Mouse (Mus musculus) embryonic facial prominence, embryonic 10.5 days (tissue): ENCODE measurements at regions not wholly inside any gene's neighbourhood (a gene's known extent, or its start where the extent isn't known, plus 50 kb on each side); places are given as distances from the start of the nearest gene placed in this dataset.

ENCODE experiments used
- DNase-seq: peaks from one replicate; pipeline ENCODE4 v3.0.0-alpha.2; 2017; ENCODE audit warnings: low spot score
- H3K27ac ChIP-seq: fragments of 300-500 bp; sonication (generic); replicated peaks from 2 replicates; pipeline ENCODE4 v1.5.1; 2016; ENCODE audit warnings: mild to moderate bottlenecking
- H3K27me3 ChIP-seq: fragments of 300-500 bp; sonication (generic); replicated peaks from 2 replicates; pipeline ENCODE4 v1.6.1; 2016; ENCODE audit warnings: low read depth, mild to moderate bottlenecking; ENCODE audit not compliant: poor library complexity, severe bottlenecking
- H3K36me3 ChIP-seq: fragments of 300-500 bp; sonication (generic); replicated peaks from 2 replicates; pipeline ENCODE4 v1.6.1; 2016; ENCODE audit warnings: mild to moderate bottlenecking, moderate library complexity
- H3K4me1 ChIP-seq: fragments of 300-500 bp; sonication (generic); 2 replicates; pipeline ENCODE4 v1.6.1; 2016
- H3K4me3 ChIP-seq: fragments of 300-500 bp; sonication (generic); 2 replicates; pipeline ENCODE4 v1.5.1; 2016; ENCODE audit warnings: mild to moderate bottlenecking, moderate library complexity
- H3K9me3 ChIP-seq: fragments of 300-500 bp; sonication (generic); 2 replicates; pipeline ENCODE4 v1.6.1; 2016; ENCODE audit warnings: mild to moderate bottlenecking
- WGBS: fragments of 180-500 bp; shearing (Covaris S2); methylation state at CpG from one replicate; pipeline ENCODE4 v1.1.7; 2016; 5-methylcytosine and 5-hydroxymethylcytosine counted together

DNA sequence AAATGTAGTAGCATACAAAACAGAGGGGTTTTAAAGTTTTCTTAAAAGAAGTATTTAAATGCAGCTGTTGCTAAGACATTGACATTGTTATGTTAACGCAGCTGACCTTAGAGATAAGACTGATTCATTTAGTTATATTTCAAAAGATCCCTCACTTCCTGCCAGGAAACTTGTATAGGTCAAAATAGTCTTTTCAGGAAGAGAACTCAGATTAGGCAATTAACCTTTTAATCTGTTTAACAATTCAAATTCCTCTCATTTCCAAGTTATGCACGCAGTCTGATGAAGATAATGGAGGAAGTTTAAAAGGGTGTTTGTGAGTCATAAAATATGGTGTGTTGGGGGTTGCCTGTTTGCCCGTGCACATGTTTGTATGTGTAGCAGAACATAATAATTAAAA, 448.5 kb downstream of the Tmtc2 start:
- no peak overlapping the region for H3K4me3 ChIP-seq
- H3K36me3 ChIP-seq = no peaks in the 10 kb centered on the region
- H3K4me1 ChIP-seq = no peaks in the 10 kb centered on the region
- H3K9me3 ChIP-seq = no peaks in the 10 kb centered on the region
- H3K27ac ChIP-seq = no peak overlapping the region
- no peak for DNase-seq
- 54% methylated on average over 3 of the region's 3 CpGs for WGBS
- no peaks in the 10 kb centered on the region for H3K27me3 ChIP-seq

DNA sequence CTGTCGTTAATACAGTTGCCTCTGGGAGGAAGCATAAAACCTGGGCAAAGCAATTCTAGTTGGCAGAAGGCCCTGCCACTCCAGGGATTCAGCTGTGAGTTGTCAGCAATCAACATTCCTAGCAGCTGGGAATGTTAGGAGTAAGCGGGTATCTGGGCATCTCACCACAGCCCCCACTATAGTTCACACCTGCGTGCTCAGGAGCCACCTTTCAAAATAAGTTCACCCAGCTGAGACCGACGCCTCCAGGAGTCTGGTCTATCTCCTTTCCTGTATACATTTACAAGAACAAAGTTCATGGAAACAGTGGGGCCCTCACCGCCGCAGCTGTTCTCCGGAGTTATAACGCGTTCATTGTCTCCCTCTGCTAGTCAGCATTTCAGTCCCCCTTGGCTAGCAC, 454.0 kb downstream of the Tmtc2 start:
- H3K27me3 ChIP-seq = no peaks in the 10 kb centered on the region
- no peaks in the 10 kb centered on the region for H3K36me3 ChIP-seq
- 90% methylated on average over 10 of the region's 10 CpGs for WGBS
- no peaks in the 10 kb centered on the region for H3K9me3 ChIP-seq
- H3K4me1 ChIP-seq = peaks cover 2% of the 10 kb centered on the region; the same call in 1 of the 2 replicates
- DNase-seq = no peak
- H3K27ac ChIP-seq = no peak overlapping the region
- H3K4me3 ChIP-seq = no peak overlapping the region

DNA sequence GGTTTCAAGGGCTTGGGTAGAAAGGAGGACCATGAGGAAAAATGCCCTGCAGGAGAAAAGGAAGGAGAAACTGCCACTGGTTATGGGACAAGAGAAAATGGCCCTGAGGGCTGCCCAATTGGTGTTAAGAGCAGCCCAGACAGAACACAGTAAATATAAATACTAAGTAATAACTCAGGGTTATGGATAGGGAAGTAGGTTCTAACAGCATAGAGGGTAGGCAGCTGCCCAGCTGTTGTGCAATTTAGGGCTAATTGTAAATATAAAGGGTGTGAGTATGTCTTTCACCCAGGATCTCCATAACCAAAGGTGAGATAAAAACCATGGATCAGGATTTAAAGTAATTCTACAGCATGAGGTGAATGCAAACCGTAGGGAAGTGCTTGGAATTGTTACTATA, 458.1 kb downstream of the Tmtc2 start:
- DNase-seq = no peak
- H3K9me3 ChIP-seq = no peaks in the 10 kb centered on the region
- H3K36me3 ChIP-seq = no peaks in the 10 kb centered on the region
- H3K4me3 ChIP-seq = no peak overlapping the region
- WGBS = 84% methylated on average over 1 of the region's 1 CpGs
- H3K27ac ChIP-seq = no peak overlapping the region
- no peaks in the 10 kb centered on the region for H3K27me3 ChIP-seq
- peaks cover 12% of the 10 kb centered on the region; the same call in 1 of the 2 replicates for H3K4me1 ChIP-seq

DNA sequence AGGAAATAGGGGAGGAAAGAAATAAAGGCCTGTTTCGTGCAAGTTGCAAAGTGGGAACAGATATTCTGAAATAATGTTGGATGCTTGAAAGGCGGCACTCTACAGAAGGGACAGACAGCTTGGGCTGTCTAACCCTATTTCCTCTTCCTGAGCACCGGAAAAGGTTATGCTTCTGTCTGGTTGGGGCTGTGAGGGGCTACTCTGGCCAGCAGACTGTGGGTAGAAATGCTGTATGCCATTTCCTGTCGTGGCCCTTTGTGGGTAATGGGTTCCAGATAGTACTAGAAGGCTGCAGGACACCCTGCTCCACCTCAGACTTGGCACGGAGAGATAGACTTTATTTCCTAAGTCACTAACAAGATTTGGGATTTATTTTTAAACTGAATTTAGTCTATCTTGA, 459.3 kb downstream of the Tmtc2 start:
- no peak overlapping the region for H3K4me3 ChIP-seq
- 45% methylated on average over 5 of the region's 5 CpGs for WGBS
- peaks cover 15% of the 10 kb centered on the region; the same call in 1 of the 2 replicates for H3K4me1 ChIP-seq
- no peaks in the 10 kb centered on the region for H3K27me3 ChIP-seq
- no peaks in the 10 kb centered on the region for H3K9me3 ChIP-seq
- H3K36me3 ChIP-seq = no peaks in the 10 kb centered on the region
- H3K27ac ChIP-seq = peak overlapping the region; percentile 54; the same call in 1 of the 2 replicates
- DNase-seq = no peak

DNA sequence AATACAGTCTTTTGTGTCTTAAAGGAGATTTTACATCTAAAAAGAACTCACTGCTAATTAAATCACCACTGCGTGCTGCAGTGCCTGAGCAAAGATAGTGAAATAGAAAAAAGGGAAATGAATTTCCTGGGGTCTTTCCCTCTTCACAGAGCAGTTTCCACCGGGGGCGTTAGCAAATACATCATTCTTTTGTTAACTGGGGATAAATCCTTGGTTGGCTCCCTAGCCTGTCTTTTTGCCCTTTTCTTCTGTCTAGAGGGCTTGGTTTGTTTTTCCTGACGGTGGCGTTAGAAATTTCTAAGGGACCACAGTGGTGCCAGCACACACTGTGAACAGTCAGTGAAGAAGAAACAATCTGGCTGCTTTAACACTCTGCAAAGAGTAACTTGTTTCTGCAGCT, 464.0 kb downstream of the Tmtc2 start:
- WGBS = 17% methylated on average over 5 of the region's 5 CpGs
- Histone ChIP-seq H3K27me3 (no peaks in the 10 kb centered on the region), H3K36me3 (no peaks in the 10 kb centered on the region), H3K27ac (no peak overlapping the region), H3K9me3 (no peaks in the 10 kb centered on the region), H3K4me1 (peaks cover 13% of the 10 kb centered on the region; the same call in 1 of the 2 replicates), H3K4me3 (no peak overlapping the region)
- no peak for DNase-seq

DNA sequence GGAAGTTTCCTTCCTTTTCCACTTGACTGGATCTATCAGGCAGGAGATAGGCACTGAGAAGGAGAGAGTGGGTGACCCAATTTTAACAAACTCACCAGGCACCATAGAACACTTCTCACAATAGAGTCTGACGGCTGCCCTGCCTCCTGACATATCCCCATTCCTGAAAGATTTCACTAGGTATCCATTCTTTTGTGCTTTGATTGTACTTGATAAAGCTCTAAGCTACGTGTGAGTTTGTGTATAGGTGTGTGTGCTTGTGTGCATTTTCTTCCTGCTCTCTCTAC, 477.3 kb downstream of the Tmtc2 start:
- Histone ChIP-seq H3K36me3 (no peaks in the 10 kb centered on the region), H3K27me3 (no peaks in the 10 kb centered on the region), H3K4me1 (0 out of 2 replicates have a peak, but pooled peaks cover 4% of the 10 kb centered on the region), H3K9me3 (no peaks in the 10 kb centered on the region), H3K4me3 (no peak overlapping the region), H3K27ac (no peak overlapping the region)
- no peak for DNase-seq
- 78% methylated on average over 2 of the region's 2 CpGs for WGBS

DNA sequence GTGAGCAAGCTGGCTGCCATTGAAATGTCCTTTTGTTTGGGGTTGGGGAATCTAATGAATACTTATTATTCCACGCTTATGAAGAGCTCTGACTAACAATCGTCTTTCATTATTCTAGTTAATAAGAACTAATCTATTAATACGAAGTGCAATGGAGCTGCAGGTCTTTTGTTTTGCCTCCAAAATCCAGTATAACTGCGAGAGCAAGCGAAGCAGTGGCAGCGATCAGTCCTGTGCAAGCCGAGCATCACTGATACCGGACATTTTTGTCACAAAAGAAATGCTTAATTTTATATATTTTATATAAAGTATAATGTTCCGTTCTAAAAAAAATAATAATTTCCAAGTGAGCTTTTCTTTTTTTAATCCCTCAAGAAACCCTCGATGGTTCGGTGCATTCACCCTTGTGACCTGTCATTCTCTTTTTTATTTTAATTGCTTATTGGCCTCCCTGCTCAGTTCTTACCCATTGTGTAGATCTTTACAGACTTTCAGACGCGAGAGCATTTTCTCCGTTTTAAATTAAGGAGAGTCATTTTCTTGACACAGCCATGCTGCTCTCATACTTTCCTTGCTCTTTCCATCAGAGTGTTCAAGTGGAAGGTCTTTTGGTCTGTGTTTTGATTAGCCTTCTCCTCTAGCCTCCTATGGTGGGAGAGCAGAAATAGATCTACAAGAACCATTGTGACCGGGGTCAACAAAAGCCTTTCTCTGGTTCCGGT, 477.8 kb downstream of the Tmtc2 start:
- 82% methylated on average over 16 of the region's 16 CpGs for WGBS
- no peak for DNase-seq
- H3K27me3 ChIP-seq = no peaks in the 10 kb centered on the region
- H3K4me1 ChIP-seq = 0 out of 2 replicates have a peak, but pooled peaks cover 4% of the 10 kb centered on the region
- no peaks in the 10 kb centered on the region for H3K36me3 ChIP-seq
- H3K9me3 ChIP-seq = no peaks in the 10 kb centered on the region
- no peak overlapping the region for H3K4me3 ChIP-seq
- H3K27ac ChIP-seq = no peak overlapping the region

DNA sequence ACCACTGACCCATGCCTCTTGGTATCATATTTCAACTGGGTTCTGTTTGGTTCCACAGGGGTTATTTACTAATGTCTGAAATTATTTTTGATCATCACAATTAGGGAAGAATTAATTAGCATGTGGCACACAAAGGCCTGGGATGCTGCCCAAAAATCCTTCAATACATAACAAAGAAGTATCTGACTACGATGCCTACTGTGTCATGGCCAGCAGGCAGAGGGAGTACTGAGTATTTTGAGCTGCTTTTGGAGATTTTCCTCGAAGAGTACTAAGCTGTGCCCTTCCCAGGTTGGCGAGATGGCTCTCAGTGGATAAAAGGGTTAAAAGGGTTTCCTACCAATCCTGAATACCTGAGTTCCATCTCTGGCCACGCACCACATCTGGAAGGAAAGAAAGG, 478.5 kb downstream of the Tmtc2 start:
- no peak for DNase-seq
- H3K36me3 ChIP-seq = no peaks in the 10 kb centered on the region

DNA sequence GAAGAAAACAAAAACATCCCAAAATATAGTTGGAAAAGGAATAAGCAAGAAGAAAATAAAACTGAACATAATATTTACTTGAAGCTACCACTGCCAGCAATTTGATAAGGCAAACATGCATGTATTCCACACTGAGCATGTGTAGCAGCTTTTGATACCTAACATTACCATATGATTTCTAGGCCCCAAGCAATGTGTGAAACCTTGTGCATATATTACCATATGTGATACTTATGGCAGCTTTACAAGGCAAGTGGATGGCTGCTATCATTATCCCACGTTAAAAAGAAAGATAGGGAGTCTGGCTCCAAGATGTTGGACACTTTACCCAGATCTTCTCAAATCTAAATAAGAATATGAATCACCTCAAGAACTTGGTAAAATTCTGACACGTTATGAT, 497.4 kb downstream of the Tmtc2 start:
- H3K4me3 ChIP-seq = no peak overlapping the region
- 84% methylated on average over 2 of the region's 2 CpGs for WGBS
- H3K36me3 ChIP-seq = no peaks in the 10 kb centered on the region
- H3K27me3 ChIP-seq = no peaks in the 10 kb centered on the region
- no peak for DNase-seq
- no peak overlapping the region for H3K27ac ChIP-seq
- no peaks in the 10 kb centered on the region for H3K4me1 ChIP-seq
- H3K9me3 ChIP-seq = no peaks in the 10 kb centered on the region

More for the DNA sequence above, 478.5 kb downstream of the Tmtc2 start:
- no peaks in the 10 kb centered on the region for H3K9me3 ChIP-seq
- no peak overlapping the region for H3K27ac ChIP-seq
- no peaks in the 10 kb centered on the region for H3K27me3 ChIP-seq
- 79% methylated on average over 4 of the region's 4 CpGs for WGBS
- H3K4me1 ChIP-seq = 0 out of 2 replicates have a peak, but pooled peaks cover 4% of the 10 kb centered on the region
- H3K4me3 ChIP-seq = no peak overlapping the region

DNA sequence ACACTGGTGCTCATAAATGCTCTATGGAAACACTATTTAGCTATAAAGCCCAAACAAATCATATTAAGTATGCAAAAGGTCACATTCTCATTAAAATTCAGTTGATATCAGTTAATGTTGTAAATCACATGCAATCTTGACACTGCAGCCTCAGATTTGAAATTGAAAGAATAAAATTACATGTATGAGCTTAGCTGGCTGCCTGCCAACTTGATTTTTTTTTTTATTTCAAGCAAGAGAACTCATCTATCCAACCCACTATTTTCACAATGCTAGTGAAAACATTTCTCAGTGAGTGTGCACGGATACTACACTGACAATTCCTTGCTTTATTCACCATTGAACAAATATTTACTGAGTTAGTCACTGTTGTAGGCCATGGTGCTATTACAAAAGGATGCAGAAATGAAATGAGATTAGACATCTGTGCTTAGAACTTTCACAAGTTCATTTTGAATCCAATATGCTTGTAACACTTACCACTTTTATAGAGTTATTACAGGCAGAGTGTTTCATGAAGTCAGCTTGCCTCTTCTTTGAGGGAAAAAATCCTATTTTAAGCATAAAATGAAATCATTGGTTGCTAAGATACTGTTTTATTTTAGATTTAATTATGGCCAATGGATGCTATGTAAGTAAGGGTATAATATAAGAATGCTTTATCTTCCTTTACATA, 539.4 kb downstream of the Tmtc2 start:
- Histone ChIP-seq H3K4me3 (no peak overlapping the region), H3K9me3 (no peaks in the 10 kb centered on the region), H3K27me3 (no peaks in the 10 kb centered on the region), H3K36me3 (no peaks in the 10 kb centered on the region), H3K27ac (no peak overlapping the region), H3K4me1 (no peaks in the 10 kb centered on the region)
- 76% methylated on average over 1 of the region's 1 CpGs for WGBS
- no peak for DNase-seq

DNA sequence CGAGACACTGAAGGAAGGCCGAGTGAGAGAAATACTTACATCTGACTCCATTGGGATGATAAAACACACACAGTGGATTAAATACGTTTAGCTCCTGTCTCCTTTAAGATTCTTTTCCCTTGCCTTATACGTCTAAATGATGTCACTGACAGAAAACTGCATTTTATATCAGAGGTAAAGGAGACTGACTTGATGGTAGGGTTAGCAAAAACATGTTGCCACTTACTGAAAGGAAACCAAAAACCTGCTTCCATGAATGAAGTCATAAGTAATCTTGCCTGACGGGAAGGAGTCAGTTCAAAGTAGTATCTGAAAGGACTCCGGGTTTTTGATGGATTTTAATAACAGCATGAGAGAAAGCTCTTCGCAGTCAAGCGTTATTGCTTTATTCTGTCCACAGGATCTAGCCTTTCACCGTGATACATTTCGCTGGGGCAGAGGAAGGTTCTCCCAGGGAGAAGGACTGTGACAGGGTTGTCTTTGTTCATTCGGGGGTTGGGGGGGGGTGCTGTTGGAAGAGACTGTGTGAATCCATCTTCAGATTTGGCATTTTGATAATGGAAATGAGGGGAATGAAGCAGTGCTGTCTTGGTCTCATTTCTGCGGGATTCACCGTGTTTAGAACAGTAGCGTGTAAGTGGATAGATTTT, 553.7 kb downstream of the Tmtc2 start:
- no peak for DNase-seq
- 78% methylated on average over 14 of the region's 14 CpGs for WGBS
- Histone ChIP-seq H3K9me3 (no peaks in the 10 kb centered on the region), H3K4me1 (0 out of 2 replicates have a peak, but pooled peaks cover 4% of the 10 kb centered on the region), H3K27ac (no peak overlapping the region), H3K27me3 (no peaks in the 10 kb centered on the region), H3K36me3 (no peaks in the 10 kb centered on the region), H3K4me3 (no peak overlapping the region)

DNA sequence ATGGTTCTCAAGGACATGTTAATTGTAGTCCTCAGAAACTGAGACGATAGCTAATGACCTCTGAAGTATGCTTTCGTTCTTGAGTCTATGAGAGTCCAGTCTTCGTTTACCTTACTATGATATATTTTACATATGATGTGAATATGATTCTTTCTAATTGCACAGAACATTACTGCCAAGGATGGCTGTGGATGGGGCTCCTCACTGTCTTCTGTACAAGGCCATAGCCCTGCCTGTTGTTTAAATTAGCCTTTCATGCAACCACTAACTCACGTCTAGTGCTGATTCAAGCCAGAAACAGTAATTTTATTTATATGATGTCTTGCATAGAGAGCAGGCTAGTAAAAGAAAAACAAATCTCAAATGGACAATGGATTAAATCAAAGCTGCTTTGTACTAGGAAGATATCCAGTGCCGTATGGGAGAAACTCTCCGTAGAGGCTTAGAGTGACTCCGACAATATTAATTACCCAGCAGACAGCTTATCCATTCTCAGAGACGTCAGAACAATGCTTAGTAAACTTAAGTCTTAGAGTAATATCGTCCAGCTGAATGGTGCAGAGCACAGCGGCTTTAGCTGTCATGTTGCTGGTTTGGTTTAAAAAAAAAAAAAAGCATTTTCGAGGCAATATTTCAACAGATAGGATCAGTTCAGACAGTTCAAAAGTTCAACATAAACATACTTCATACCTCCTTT, 554.3 kb downstream of the Tmtc2 start:
- 69% methylated on average over 11 of the region's 11 CpGs for WGBS

More for the DNA sequence above, 554.3 kb downstream of the Tmtc2 start:
- no peak for DNase-seq
- Histone ChIP-seq H3K36me3 (no peaks in the 10 kb centered on the region), H3K4me1 (0 out of 2 replicates have a peak, but pooled peaks cover 4% of the 10 kb centered on the region), H3K27me3 (no peaks in the 10 kb centered on the region), H3K4me3 (no peak overlapping the region), H3K9me3 (no peaks in the 10 kb centered on the region), H3K27ac (no peak overlapping the region)
